Mouse (Mus musculus) heart, adult 18-20 months (tissue): ENCODE measurements around the gene Angptl8. TPM values are rescaled to one million over a fixed set of nuclear protein-coding genes. Genes with fewer than 3 reads are reported as not detected.
"Not testable (repeated sequence)": the region's sequence is repeated elsewhere in the genome, so short reads cannot be mapped to it uniquely, and the experiment has no call there.

Source experiments
- DNase-seq, 2 experiments: peaks; one replicate each; pipeline ENCODE4 v3.0.0; 2021 to 2022; ENCODE audit warnings: mixed read lengths in 1 of 2
- long read RNA-seq, 2 experiments: library from polyadenylated mRNA; stranded (forward); transcript quantifications; one replicate each; pipeline ENCODE4 v2.0.0; 2021
- total RNA-seq, 2 experiments: library from RNA; stranded (reverse); gene quantifications; 2 replicates each; pipeline ENCODE4 v1.2.3; 2021

Gene Angptl8
- total RNA-seq = under 1 TPM in 1 of 2 experiments, not detected in 1; 0.69 TPM
- long read RNA-seq, experiment 1 = 0 reads
- long read RNA-seq, experiment 2, partial matches to known transcripts = 0 of 1 reads
- long read RNA-seq, experiment 2, other reads (novel, unspliced or antisense) = 0 of 1 reads

DNA sequence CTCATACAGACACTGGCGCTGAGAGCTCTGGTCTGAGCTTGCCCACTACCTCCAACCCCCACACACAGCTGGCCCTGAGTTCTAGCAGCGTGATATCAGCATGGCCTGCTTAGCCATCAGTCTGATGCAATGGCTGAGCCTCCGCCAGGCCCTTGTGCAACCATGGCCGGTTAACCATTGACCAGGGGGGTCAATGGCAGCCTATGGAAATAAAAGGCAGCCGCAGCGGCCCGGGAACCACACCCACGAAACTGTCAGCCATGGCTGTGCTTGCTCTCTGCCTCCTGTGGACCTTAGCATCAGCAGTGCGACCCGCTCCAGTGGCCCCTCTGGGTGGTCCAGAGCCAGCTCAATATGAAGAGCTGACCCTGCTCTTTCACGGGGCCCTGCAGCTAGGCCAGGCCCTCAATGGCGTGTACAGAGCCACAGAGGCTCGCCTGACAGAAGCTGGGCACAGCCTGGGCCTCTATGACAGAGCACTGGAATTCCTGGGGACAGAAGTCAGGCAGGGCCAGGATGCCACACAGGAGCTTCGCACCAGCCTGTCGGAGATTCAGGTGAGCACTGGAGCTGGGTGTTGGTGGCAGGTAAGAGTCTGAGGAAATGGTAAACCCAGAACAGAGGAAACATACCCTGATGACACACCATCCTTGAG lies at the start of gene Angptl8:
Gene Angptl8 (plus strand): TSS at position 253 of the 655 bp plus-strand sequence.
- DNase-seq = peak; percentile 82 to 84

DNA sequence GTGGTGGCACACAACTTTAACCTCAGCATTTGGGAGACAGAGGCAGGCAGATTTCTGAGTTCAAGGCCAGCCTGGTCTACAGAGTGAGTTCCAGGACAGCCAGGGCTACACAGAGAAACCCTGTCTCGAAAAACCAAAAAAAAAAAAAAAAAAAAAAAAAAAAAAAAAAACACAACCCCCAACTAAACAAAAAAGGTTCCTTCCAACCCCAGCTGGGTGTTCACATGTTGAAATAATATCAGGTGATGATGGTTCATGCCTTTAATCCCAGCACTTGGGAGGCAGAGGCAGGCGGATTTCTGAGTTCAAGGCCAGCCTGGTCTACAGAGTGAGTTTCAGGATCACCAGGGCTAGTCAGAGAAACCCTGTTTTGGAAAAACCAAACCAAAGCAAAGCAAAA lies 49.0 kb upstream of the Angptl8 start:
- DNase-seq = not testable (repeated sequence)

DNA sequence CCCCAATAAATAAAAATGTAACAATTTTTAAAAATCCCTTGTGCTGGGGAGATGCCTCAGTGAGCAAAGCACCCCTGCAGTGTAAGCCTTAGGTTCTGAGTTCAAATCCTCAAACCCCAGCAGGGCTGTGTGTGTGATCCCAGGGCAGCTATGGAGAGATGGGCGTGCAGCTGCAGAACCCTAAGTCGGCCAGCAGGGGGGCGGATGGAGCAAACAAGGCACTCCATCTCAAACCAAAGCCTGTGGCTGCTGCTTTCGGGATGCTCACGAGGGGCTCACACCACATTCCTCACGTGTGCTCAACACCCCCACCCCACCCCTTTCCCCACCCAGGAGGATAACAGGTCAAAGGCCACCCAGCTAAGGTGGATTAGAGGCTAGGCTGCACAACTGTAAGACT lies 48.4 kb upstream of the Angptl8 start:
- peak; percentile 72 to 86 for DNase-seq

DNA sequence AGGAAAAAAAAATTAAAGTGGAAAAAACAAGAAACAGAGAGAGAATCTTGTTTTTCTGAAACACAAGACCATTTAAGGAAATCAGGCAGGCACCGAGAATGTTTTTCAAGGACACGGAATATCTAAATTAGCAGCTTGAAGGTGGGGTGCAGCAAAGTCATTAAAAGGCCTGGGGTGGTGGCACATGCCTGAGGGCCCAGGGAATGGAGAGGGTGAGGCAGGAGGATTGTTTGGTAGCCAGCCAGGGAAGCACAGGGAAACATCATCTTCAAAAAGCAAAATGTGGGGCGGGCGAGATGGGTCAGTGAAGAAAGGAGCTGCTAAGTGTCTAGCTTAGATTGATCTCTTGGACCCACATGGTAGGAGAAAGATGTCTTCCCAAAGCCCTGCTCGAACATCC lies 47.7 kb upstream of the Angptl8 start:
- no peak for DNase-seq

DNA sequence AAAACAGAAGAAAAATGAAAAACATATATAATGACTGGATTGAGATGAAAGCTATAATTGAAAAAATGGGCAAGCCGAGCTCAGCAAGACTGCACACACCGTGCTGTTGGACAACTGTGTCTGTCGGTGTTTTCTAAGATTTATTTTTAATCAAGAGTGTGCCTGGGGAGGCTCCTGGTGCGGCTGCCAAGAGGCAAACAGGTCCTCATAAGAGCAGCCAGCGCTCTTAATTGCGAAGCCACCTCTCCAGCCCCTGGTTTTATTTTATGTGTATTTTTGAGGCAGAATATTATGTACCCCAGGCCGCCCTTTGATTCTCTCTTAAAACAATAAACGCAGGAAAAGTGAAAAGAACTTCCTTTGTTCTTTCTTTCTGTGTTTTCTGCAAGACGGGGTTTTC lies 47.1 kb upstream of the Angptl8 start:
- no peak for DNase-seq

DNA sequence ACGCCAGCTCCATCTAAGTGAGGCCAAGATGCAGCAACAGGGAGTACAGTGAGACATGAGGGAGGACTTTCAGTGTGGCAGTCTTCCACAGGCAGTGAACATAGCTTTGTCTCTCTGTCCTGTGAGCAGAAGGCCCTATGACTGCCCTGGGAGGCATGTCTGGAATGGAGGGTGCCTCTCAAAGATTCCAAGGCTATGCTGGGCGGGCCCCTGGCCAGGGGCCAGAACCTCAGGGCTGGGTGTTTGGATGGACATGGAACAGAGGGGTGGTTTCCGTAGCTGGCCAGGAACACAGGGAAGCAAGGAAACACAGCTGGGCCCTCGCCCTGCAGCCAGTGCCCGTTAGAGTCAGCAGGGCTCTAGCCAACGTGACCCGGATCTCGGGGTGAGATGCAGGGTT lies 43.4 kb upstream of the Angptl8 start:
- peak; percentile 78 to 86 for DNase-seq

DNA sequence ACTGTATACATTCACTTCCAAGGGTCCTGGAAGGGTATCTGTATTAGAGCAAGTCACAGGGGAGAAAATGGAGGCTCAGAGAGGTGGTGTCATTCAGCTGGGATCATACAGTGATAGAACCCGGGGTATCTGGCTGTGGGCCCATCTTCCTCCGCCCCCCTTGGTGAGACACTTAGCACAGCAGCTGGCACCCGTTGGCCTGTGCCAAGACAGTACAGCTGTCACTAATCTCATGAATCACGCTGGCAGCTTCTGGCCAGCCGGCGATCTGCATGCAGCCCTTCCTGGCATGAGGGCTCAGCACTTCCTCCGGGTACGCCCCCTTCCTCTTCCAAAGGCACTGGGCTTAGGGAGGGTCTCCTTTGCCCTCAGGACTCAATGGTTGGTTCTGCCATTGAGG lies 42.7 kb upstream of the Angptl8 start:
- DNase-seq = peak; percentile 57 to 64

DNA sequence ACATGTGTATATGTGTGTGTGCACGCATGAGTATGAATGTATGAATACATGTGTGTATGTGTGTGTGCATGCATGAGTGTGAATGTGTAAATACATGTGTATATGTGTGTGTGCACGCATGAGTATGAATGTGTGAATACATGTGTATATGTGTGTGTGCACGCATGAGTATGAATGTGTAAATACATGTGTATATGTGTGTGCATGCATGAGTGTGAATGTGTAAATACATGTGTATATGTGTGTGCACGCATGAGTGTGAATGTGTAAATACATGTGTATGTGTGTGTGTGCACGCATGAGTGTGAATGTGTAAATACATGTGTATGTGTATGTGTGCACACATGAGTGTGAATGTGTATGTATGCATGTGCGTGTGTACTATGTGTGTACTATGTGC lies 41.8 kb upstream of the Angptl8 start:
- not testable (repeated sequence) for DNase-seq

DNA sequence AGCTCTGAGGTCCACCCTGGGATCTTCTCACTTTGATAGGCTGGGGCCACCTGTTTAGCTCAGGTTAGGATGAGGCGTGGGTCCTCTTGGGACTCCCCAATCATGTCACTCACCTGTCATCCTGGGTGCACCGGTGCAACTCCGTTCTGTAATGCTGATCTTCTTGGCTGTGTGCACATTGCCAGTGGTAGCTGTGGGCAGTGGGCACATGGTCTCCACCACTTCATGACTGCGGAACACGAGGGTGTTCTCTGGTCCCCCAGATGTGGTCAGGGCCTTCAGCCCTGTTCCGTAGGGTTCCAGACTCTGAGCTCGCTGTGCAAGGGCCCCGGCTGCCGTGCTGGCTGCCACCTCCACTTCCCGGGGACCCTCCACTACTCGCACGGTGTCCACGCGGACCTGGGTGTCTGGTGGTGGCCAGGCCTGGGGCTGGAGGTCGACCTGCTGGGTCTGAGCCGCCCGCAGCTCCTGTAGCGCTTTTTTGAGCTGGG lies 40.9 kb upstream of the Angptl8 start:
- no peak for DNase-seq

DNA sequence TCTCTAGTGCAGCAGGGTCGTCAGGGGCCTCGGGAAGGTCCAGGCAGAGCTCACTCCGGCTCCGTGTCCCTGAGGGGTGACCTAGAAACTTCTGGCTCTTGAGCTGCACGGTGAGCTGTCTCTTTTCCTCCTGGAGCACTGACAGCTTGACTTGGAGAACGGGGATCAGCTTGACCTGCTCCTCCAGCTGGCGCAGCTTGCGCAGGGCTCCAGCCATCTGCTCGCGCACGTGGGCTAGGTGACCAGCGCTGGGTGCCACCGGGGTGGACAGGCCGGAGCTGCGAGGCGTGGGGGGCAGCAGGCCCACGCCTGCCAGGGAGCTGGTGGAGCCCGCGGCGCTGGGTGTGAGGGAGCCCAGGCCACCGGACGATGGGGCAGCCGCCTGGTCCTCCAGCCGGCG lies 40.4 kb upstream of the Angptl8 start:
- DNase-seq = no peak

DNA sequence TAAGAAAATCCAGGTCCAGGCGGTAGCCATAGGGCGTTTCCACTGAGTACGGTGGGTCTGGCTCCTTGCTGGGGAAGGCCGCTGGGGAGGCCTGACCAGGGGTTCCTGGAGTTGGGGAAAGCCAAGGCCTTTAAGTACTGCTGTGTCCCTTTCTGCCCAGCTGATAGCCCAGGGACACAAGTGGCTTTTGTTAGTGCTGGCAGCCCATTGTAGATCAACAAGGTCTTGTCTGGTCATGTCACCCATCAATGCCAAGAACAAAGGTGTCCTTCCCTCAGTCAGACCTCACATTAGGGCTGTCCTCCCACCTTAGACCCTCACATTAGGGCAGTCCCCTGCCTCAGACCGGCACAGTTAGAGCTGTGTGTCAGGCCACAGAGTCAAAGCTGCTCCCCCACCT lies 39.7 kb upstream of the Angptl8 start:
- DNase-seq = no peak

DNA sequence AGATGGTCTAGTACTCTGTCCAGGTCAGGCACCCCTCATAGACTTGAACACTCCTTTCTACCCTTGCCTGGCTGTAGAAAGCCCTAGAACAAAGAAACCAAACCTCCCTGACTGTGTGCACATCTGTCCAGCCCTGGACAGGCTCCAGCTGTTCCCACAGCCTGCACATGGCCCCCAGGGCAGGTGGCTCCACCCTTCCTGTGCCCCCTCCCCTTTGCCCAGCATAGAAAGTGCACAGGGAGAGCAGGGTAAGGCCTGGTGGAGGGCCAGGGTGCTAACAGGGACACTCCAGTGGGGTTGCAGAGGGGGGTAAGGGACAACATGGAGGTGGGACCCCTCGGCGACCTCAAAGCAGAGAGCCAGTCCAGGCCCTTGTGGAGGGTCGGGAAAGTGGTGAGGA lies 39.1 kb upstream of the Angptl8 start:
- peak in 1 of 2 experiments; percentile 32 for DNase-seq

DNA sequence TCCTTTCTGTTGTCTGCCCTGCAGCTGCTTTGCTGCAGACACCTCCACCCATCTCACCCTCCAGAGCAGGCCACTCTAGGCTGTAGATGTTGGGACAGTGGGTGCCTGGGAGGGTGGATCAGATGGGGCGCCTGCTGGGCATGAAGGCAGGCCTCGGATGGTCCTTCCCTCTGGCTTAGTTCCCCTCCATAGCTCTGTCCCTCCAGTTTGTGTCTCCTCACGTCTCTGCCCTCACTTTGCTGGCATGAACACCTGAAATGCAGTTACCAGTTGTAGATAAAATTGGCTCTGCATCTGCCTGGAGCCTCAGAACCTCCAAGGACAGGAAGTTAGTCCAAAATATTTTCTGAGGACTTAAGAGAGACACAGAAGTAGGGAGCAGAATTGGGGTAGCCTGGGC lies 38.4 kb upstream of the Angptl8 start:
- DNase-seq = peak in 1 of 2 experiments; percentile 28

DNA sequence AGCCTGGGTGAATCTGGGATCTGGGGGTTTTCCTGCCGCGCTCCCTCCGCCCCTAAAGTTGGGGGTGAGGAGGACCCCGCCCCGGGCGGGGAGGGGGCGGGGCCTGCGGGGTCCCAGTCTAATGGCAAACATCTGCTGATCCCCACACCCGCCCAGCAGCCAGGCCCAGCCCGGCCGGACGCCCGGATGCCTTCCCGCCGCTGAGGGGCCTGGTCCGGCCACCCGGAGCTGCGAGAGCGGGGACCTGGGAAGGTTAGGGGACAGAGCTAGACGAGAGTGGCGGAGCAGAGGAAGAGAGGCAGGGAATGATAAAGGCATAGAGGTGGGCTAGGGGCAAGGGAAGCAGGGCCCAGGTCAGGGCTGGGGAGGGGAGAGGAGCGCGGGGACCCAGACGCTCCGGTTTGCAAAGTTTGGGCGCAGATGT lies 37.4 kb upstream of the Angptl8 start:
- peak; percentile 80 to 85 for DNase-seq

DNA sequence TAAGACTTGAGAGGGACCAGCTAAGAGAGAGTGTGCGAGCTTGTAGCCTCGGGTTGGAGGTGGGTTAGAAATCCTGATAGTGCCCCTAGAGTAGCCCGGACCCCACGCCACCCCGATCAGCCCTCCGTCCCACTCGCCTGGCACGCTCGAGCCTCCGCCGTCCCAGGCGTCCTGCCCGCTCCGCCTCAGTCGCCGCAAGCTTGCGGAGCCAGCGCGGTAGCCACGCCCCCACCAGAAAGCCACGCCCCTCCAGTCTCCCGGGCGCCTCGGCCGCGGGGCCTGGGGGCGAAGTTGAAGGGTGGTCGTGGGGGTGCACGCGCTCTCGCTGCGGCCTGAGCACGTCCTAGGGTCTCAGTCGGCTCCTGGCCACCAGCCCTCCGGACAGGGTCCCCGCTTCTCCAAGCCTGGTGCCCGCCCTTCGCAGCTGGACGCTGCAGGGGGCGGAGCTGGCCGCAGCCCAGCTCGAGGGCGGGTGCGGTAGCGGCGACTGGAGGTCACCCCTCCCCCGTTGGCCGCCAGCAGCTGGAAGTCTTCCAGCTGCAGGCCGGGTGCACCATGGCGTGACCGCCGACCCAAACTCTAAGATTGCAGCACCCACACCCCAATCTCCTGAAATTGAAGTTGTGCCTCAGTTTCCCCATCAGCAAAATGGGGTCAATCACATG lies 36.8 kb upstream of the Angptl8 start, which contains the start of gene Kank2:
Gene Kank2 (minus strand): TSS at position 400 of the 665 bp plus-strand sequence.
- peak; percentile 93 to 96 for DNase-seq

DNA sequence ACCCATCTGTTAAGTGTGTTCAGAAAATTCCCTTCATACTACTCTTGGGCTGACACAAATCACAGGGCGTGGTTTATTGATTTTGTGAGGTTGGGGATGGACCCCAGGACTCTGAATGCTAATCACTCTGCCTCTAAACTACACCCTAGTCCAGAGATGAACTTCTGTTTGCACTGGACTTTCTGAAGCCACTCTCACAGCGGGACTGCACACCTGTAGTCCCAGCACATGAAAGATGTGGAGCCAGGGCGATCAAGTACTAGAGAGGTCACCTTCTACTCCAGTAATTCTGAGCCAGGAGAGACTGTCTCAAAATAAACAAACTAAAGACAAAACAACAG lies 36.3 kb upstream of the Angptl8 start:
- no peak for DNase-seq

DNA sequence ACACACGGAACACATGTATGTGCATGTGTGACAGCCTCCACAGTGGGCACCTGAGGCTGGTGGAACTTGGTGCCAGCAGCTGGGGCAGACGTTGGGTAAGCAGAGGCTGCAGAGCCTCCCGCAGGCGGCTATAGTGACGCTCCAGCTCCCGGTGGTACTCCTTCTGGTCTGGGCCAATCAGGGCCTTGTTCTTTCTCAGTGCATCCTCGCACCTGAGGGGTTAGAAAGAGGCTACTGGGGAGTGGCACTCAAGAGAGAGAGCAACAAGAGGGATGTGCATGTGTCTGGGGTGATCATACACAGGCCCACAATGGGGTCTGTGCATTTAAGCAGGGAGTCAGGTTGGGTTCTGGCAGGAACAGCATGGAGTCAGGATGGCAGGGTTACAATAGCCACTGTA lies 34.2 kb upstream of the Angptl8 start:
- no peak for DNase-seq

DNA sequence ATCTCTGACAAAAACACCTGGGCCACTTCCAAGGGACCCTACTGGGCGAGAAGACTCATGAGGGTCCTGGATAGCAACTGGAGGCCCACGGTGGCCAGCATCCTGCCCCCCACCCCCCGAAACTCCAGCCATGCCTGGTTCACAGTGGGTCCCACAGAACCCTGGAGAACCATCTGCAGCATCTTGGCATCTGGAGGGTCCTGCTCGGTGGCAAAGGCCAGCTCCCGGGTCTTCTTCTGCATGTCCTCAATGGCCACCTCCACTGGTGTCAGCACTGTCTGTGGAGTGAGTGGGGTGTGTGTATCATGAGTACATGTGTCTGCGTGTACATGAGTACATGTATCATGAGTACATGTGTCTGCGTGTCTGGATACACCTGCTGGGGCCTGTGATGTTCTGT lies 33.7 kb upstream of the Angptl8 start:
- DNase-seq = no peak

DNA sequence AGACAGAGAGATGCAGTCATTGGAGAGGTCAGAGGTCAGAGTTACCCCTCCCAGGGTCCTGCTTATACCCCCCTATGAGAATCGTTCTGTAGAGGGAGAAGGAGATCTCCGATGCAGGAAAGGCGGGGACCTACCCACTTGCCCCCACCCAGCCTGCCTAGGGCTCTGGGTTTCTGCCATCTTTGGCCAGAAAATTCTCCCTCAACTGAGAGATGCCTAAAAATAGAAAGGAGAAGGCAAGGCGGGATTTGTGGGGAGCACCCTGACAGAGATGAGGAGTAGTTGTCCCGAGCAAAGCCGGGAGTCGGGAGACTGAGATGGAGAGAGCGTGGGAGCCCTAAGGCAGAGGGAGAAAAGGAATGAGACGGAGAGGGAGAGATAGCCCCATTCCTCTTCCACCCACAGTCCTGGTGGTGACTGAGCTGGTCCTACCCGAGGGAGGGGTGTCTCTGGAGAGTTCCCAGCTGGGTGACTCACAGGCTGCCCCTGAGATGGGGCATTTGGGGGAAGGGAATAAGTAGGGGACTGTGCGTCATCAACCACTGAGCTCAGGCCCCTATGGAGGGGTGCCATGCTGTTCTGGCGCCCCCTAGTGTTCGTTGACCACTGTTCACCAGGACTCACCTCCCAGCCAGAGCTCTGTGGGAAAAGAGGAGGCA lies 31.2 kb upstream of the Angptl8 start:
- peak; percentile 88 to 94 for DNase-seq

DNA sequence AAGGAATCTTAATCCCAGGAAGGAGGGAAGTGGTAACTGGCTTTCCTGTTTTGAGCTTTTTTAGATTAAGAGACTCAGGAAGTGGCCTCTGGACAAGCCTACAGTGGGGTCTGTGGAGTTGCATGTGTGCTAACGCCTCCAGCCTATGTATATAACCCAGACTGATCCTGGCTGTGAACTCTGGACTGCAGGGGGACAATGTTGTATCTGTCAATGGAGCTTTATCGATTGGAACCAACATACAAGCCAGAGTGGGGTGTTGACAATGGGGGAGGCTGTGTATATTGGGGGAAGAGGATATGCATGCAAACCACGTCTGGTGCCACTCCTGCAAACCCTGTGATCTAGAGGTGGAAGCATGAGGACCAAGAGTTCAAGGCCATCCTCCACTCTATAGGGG lies 28.9 kb upstream of the Angptl8 start:
- no peak for DNase-seq

DNA sequence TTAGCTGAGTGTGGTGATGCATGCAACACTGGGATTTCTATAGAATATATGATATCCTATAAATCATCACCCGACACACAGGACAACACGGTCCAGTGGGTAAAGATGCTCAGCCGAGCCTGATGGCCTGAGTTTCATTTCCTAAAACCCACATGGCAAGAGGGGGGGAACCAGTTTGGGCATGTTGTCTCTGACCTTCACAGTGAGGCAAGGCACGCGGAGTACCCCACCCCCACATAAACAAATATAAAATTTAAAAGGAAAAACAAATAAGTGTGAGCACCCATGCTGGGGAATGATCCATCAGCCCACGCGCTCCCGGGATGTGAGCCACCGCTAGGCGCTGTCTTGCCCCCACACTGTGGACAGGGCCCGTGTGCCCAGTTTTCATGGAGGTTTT lies 28.3 kb upstream of the Angptl8 start:
- DNase-seq = no peak

DNA sequence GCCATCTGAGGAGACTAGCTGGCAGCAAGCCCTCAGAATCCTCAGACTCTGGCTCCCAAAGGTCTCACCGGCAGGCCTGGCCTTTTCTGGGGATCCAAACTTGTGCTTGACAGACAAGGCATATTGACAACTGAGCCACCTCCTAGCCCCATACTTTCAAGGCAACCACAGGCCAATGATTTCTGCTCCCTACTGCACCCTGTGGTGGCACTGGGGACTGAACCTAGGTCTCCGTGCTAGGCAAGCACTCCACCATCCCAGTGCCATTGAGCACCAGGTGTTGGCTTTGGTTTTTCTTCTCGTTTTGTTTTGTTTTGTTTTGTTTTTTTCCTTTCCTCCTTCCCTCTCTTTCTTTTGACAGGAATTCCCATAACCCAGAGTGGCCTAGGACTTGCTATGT lies 26.7 kb upstream of the Angptl8 start:
- no peak for DNase-seq

DNA sequence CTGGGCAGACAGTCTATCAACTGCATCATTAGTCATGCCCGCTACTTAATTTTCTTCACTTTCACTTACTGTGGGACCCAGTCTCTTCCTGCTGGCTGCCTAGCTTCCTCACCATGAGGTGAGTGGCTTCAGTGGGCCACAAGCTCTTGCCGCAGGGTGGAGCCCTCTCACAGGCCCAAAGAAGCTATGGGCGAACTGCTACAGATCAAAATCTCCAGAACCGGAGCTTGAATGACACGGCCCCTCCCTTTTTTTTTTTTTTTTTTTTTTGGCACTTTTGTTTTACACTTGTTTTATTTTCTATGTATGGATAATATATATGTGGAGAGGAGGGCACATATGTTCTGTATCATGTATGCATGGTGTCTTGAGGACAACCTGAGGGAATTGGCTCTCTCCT lies 24.1 kb upstream of the Angptl8 start:
- DNase-seq = no peak
